Mouse (Mus musculus): ENCODE measurements around the gene Slbp.

- TF ChIP-seq POLR2A (IDR thresholded peaks at IDR 0.05; ENCODE audit: insufficient read depth, low read depth, low read length) (no peak), CTCF (IDR thresholded peaks at IDR 0.05; ENCODE audit: insufficient read depth, low read depth, low read length) (no peak)
These were observed 6.3 kb upstream of the Slbp start for GRCm38 (mm10) chr5:33658664-33659050.

Measured in olfactory bulb, adult 2 months (tissue).